19 mouse cellular contexts compared by ENCODE assay signal in the genomic region with DNA sequence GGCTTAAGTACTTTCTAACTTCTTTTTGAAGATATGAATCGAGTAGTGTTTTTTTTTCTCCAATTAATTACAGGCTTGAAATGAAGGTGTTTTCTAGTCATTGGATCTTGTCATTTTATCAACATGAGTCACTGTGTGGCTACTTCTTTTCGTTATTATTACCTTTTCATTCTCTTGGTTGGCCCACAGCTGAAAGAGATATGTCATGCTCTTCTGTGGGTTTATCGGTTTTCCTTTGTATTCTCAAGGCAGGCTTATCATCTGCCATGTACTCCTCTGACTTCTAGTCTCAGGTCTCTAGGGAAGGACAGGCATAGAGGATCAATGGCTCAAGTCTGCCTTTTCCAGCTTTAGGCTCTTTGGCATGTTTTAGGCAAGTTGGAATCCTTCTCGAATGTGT.
"Had no signal": no experiment of that assay in that cellular context is flagged by ENCODE, and none has a peak within 500 bp of the region (broad histone marks: within the 10 kb centered on the region; RNA-seq: fewer than 3 reads in every experiment).

No protein-coding gene starts in this region.

- H3K27me3 ChIP-seq: embryonic facial prominence, embryonic 12.5 days; embryonic facial prominence, embryonic 13.5 days; embryonic facial prominence, embryonic 15.5 days; forebrain, embryonic 12.5 days; forebrain, embryonic 13.5 days; forebrain, embryonic 15.5 days had no signal

- DNase-seq: embryo, embryonic 11 days; gastrocnemius, adult 2 months; gastrocnemius, postnatal 10 days; gastrocnemius, postnatal 14 days; gastrocnemius, postnatal 25 days; gastrocnemius, postnatal 36 days; heart, adult 11 months; heart, adult 18-20 months; heart, adult 2 months had no signal

- H3K9ac ChIP-seq: embryonic facial prominence, embryonic 12.5 days; embryonic facial prominence, embryonic 13.5 days; embryonic facial prominence, embryonic 15.5 days; forebrain, embryonic 12.5 days; forebrain, embryonic 13.5 days; forebrain, embryonic 15.5 days; forebrain, postnatal 0 days had no signal

- H3K4me1 ChIP-seq: embryonic facial prominence, embryonic 15.5 days; forebrain, embryonic 13.5 days had no signal

- H3K27ac ChIP-seq: embryonic facial prominence, embryonic 10.5 days; embryonic facial prominence, embryonic 12.5 days; embryonic facial prominence, embryonic 13.5 days; embryonic facial prominence, embryonic 15.5 days; forebrain, embryonic 10.5 days; forebrain, embryonic 12.5 days; forebrain, embryonic 13.5 days; forebrain, embryonic 15.5 days; gastrocnemius, adult 2 months; heart, adult 2 months had no signal

- H3K4me3 ChIP-seq: embryonic facial prominence, embryonic 10.5 days; embryonic facial prominence, embryonic 12.5 days; embryonic facial prominence, embryonic 13.5 days; embryonic facial prominence, embryonic 15.5 days; erythroblast, embryonic 14.5 days; forebrain, embryonic 10.5 days; forebrain, embryonic 12.5 days; forebrain, embryonic 13.5 days; forebrain, embryonic 15.5 days; gastrocnemius, adult 2 months; heart, adult 2 months had no signal

- H3K9me3 ChIP-seq: embryonic facial prominence, embryonic 10.5 days; embryonic facial prominence, embryonic 12.5 days; embryonic facial prominence, embryonic 13.5 days; embryonic facial prominence, embryonic 15.5 days; forebrain, embryonic 10.5 days; forebrain, embryonic 12.5 days; forebrain, embryonic 13.5 days; forebrain, embryonic 15.5 days had no signal

- H3K36me3 ChIP-seq: embryonic facial prominence, embryonic 10.5 days; embryonic facial prominence, embryonic 12.5 days; embryonic facial prominence, embryonic 13.5 days; embryonic facial prominence, embryonic 15.5 days; forebrain, embryonic 10.5 days; forebrain, embryonic 12.5 days; forebrain, embryonic 15.5 days had no signal
